Mouse (Mus musculus) B cell, adult 67 days (primary cell): ENCODE measurements around the gene Gm11011. TPM values are rescaled to one million over a fixed set of nuclear protein-coding genes. Genes with fewer than 3 reads are reported as not detected.

Experiments used
- total RNA-seq, 2 experiments: library from RNA; stranded (reverse); gene quantifications; 4 replicates each; pipeline ENCODE4 v1.2.4; 2023

The Gm11011 gene
- total RNA-seq = not detected

GRCm38 (mm10) chr2:169587645-169588044 lies at the start of gene Gm11011:
Gene Gm11011, minus strand, starts transcription at chr2:169587745.

GRCm38 (mm10) chr2:169632338-169633151 lies 45.0 kb upstream of the Gm11011 start, which contains the start of gene Tshz2:
Gene Tshz2, plus strand, starts transcription at chr2:169633013.

Other genes starting within 250 kb of the Gm11011 start
- not detected for gene Tshz2, start 45.3 kb upstream of the Gm11011 start, total RNA-seq